Mouse (Mus musculus) inflammation-experienced regulatory T-cells (primary cell): Measurements from ENCODE around the gene Defb30. TPM values are rescaled to one million over a fixed set of nuclear protein-coding genes. Genes with fewer than 3 reads are reported as not detected.

Experiments
- polyA plus RNA-seq, 2 experiments: library from polyadenylated mRNA; unstranded; fragments of 100-300 nt; shearing (Covaris generic); gene quantifications; one replicate each; pipeline ENCODE4 v1.2.1; 2017

The Defb30 gene
- polyA plus RNA-seq = under 1 TPM in 1 of 2 experiments, not detected in 1; 0.40 TPM

DNA sequence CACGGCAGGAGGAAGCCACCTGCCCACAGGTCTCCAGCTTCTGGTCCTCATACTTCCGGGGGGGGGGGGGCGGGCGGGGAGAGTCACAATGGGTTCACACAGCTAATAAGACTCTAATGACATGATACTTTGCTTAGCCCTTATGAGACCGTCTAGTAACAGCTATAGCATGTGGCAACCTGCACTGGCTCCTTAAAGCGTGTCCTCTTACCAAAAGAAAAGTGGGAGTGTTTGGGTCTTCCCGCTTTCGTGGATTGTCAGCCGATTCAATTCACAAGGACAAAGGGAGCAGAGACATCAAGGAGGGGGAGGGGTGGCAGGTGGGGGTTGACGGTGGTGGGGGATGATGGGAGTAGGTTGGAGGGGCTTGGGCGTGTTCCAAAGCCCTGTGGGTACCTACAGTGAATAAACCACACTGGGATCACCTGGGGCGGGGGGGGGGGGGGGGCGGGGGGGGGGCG, at the start of gene Defb30:
Gene Defb30 (minus strand): TSS at position 51 of the 461 bp plus-strand sequence.

DNA sequence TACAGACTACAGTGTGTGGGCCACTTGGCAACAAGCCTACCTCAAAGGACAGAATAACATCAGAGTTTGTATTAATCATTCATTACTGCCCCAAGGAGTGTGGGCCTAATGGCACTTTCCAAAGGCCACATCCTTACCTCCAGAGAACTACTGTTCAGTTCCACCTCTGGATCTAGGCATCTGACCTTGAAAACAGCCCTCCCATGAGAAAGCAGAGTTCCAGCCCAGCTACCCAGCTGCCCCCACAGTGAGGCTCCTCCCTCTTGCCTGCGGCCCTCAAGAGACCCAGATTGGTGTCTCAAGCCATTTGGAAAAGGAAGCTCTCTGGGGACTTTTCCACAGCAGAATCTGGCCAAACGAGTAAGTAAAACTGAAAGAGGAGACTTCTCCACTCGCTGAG, 3.1 kb downstream of the Defb30 start, which contains the start of gene Defb42:
Gene Defb42 (plus strand): TSS at position 301 of the 400 bp plus-strand sequence.

DNA sequence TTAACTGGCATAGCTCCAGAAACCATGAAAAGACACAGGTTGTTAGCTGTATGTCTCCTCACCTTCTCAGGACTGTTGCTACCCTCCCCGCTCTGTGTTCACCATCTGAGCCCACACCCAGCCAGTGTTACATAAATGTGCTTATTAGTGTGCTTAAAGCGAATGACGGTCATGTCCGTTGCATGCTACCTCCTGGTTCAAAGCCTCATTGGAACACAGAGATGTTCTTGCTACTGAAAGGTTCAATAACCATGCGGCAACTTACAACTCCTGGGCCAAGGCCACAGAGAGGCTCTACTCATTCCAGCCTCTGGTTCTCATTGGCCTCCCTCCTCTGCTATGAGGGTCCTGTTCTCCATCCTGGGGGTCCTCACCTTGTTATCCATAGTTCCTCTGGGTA, 38.3 kb downstream of the Defb30 start, which contains the start of gene Defb43:
Gene Defb43 (plus strand): TSS at position 301 of the 400 bp plus-strand sequence.

DNA sequence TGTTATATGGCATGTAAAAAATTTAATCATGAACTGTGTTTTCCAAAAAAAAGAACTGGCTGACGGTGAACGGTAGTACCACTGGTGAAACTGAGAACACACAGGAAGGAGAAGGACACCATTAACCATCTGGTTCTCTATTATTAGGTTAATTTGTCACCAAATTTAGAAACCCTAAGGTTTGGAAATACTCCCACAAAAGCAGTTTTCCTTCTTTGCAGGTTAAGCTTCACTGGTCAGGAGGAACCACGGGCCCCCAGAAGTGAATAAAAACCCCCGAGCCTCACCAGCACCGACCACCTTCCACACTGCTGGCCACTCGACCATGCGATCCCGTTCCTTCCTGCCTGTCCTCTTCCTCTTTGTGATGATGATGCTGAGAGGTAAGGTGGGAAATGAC, 52.0 kb downstream of the Defb30 start, which contains the start of gene Defb47:
Gene Defb47 (plus strand): TSS at position 301 of the 400 bp plus-strand sequence.

DNA sequence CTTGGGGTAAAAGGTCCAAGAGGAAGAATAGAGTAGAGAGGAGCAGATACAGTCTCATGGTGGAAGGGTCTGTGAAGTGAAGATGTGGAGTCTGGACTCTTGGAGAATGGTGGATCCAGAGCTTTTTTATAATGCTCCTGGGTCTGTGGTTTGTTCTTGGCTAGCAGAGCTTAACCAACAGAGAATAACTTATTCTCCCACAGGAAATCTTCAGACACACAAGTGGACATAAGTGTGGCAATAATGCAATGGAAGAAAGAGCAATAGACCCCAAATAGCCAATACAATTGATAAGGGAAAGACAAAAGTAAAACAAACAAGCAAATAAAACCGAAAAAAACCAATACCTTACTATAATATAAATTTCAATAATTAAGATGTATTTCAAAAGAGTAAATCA, 65.3 kb downstream of the Defb30 start, which contains the start of gene Defb48:
Gene Defb48 (minus strand): TSS at position 101 of the 400 bp plus-strand sequence.

Other genes with a start within 250 kb of the Defb30 start
- gene Wdfy2, start 212.3 kb downstream of the Defb30 start, polyA plus RNA-seq = 10 to 100 TPM in 1 of 2 experiments, 1 to 10 TPM in 1; 8.2 to 13.3 TPM
- not detected for gene Defb48, start 65.5 kb downstream of the Defb30 start, polyA plus RNA-seq
- not detected for gene Defb47, start 51.9 kb downstream of the Defb30 start, polyA plus RNA-seq
- gene Defb43, start 38.2 kb downstream of the Defb30 start, polyA plus RNA-seq = not detected
- gene Defb42, start 3.0 kb downstream of the Defb30 start, polyA plus RNA-seq = 1 to 10 TPM in 1 of 2 experiments, under 1 TPM in 1; 0.51 to 1.2 TPM